In genomic region chr6:52621731-52622480, GRCm38 (mm10) we compare ENCODE assay signal across 13 mouse cellular contexts. TPM values are rescaled to one million over a fixed set of nuclear protein-coding genes. Genes with fewer than 3 reads are reported as not detected.
DNase-seq lines count a peak whose midpoint lies in the region; ATAC-seq and TF ChIP-seq lines count a peak whose summit lies in the region.
"Had no signal": no experiment of that assay in that cellular context is flagged by ENCODE, and none has a peak within 500 bp of the region (broad histone marks: within the 10 kb centered on the region; RNA-seq: fewer than 3 reads in every experiment).

No protein-coding gene starts in this region.

- H3K27ac ChIP-seq in kidney, embryonic 15.5 days: 0 out of 2 replicates have a peak overlapping the region, but pooled peaks have one; percentile 15
- peak overlapping the region; percentile 40; the same call in 1 of the 2 replicates for H3K27ac ChIP-seq in stomach, postnatal 0 days (replicated peaks)
- H3K27ac ChIP-seq: hindbrain, postnatal 0 days; limb, embryonic 12.5 days had no signal

- DNase-seq in kidney, adult 11 months: no peak
- DNase-seq in kidney, postnatal 4 days: peak; percentile 16 to 31
- DNase-seq in stomach, postnatal 0 days (ENCODE audit: low spot score): no peak
- DNase-seq in thymus, postnatal 0 days (ENCODE audit: low spot score): no peak
- no peak for DNase-seq in spleen, adult 12 weeks (ENCODE audit: low spot score)
- DNase-seq in left cerebral cortex, postnatal 10 days (ENCODE audit: extremely low spot score in 1 of 2, low spot score in 2 of 2): no peak
- DNase-seq: thymus, postnatal 36 days had no signal

- no peak overlapping the region for H3K9ac ChIP-seq in kidney, embryonic 15.5 days
- no peak overlapping the region for H3K9ac ChIP-seq in stomach, postnatal 0 days (ENCODE audit: low read length)
- H3K9ac ChIP-seq: limb, embryonic 12.5 days had no signal

- H3K27me3 ChIP-seq in kidney, embryonic 15.5 days: no peaks in the 10 kb centered on the region
- H3K27me3 ChIP-seq in stomach, postnatal 0 days (ENCODE audit: control insufficient read depth, insufficient read depth, low read length): no peaks in the 10 kb centered on the region
- H3K27me3 ChIP-seq: limb, embryonic 12.5 days had no signal

- no peak for ATAC-seq in kidney, embryonic 15.5 days (replicated peaks; ENCODE audit: low FRiP score)
- peak; percentile 61 for ATAC-seq in granulocyte monocyte progenitor cell, adult 5-6 weeks (replicated peaks; ENCODE audit: poor library complexity, severe bottlenecking)
- no peak for ATAC-seq in stomach, postnatal 0 days (ENCODE audit: low FRiP score, low TSS enrichment)
- ATAC-seq: hindbrain, postnatal 0 days; midbrain, embryonic 16.5 days had no signal

- WGBS in kidney, embryonic 15.5 days: 68% methylated on average over 11 of the region's 11 CpGs
- 45% methylated on average over 11 of the region's 11 CpGs for WGBS in stomach, postnatal 0 days

- intact Hi-C loops in left cerebral cortex, postnatal 10 days (cut with DNase I): no loop called here

- TF ChIP-seq CTCF in stomach, postnatal 0 days (IDR thresholded peaks at IDR 0.05; ENCODE audit: low read depth): no peak

- H3K4me2 ChIP-seq in kidney, embryonic 15.5 days: no peak overlapping the region
- H3K4me2 ChIP-seq in stomach, postnatal 0 days (replicated peaks; ENCODE audit: low read depth): no peak overlapping the region
- H3K4me2 ChIP-seq: limb, embryonic 12.5 days had no signal

- no peak for TF ChIP-seq EP300 in stomach, postnatal 0 days (optimal IDR thresholded peaks at IDR 0.05)

- H3K36me3 ChIP-seq in kidney, embryonic 15.5 days: peaks cover 57% of the 10 kb centered on the region
- H3K36me3 ChIP-seq in stomach, postnatal 0 days (ENCODE audit: control insufficient read depth, insufficient read depth, low read length): 0 out of 2 replicates have a peak, but pooled peaks cover 3% of the 10 kb centered on the region

- peaks cover 7% of the 10 kb centered on the region; the same call in 1 of the 2 replicates for H3K4me1 ChIP-seq in kidney, embryonic 15.5 days
- H3K4me1 ChIP-seq in stomach, postnatal 0 days (replicated peaks; ENCODE audit: control insufficient read depth, insufficient read depth): no peaks in the 10 kb centered on the region

- no peak overlapping the region for H3K4me3 ChIP-seq in kidney, embryonic 15.5 days (replicated peaks)
- H3K4me3 ChIP-seq in stomach, postnatal 0 days (ENCODE audit: low read depth, low read length): no peak overlapping the region
- H3K4me3 ChIP-seq: limb, embryonic 12.5 days had no signal

- H3K9me3 ChIP-seq in kidney, embryonic 15.5 days (replicated peaks): no peaks in the 10 kb centered on the region
- no peaks in the 10 kb centered on the region for H3K9me3 ChIP-seq in stomach, postnatal 0 days (ENCODE audit: control insufficient read depth, low read length)
- H3K9me3 ChIP-seq: G1E; limb, embryonic 12.5 days had no signal

RNA-seq across cellular contexts. Expression of gene Hibadh, which starts 18.3 kb away (rescaled TPM):
- 132 and 133 TPM in 2 replicates for polyA plus RNA-seq in kidney, embryonic 15.5 days (2015; fragmentation: Nextera tagmentation; extraction: Ambion mirVana)
- 70.8 and 77.4 TPM in 2 replicates for total RNA-seq in granulocyte monocyte progenitor cell, adult 5-6 weeks (2014; fragmentation: Nextera tagmentation)
- 54.5 and 56.2 TPM in 2 replicates for total RNA-seq in granulocyte monocyte progenitor cell, adult 5-6 weeks (2017)
- polyA plus RNA-seq in stomach, postnatal 0 days (2015; fragmentation: Nextera tagmentation; extraction: Ambion mirVana): 102 and 107 TPM in 2 replicates
- polyA plus RNA-seq in thymus, postnatal 0 days (2015; fragmentation: Nextera tagmentation; extraction: Ambion mirVana): 194 and 211 TPM in 2 replicates
- total RNA-seq in left cerebral cortex, postnatal 10 days (2021): 10 to 100 TPM; 34.8 to 38.6 TPM

Comparison
In these comparisons a context has a peak if more than half of its experiments do, and no peak if none do; other contexts are left out.
1. DNase-seq: peak in kidney, postnatal 4 days (2 of 2); none in kidney, adult 11 months (single experiment), stomach, postnatal 0 days (single experiment), thymus, postnatal 0 days (single experiment), spleen, adult 12 weeks (single experiment) and left cerebral cortex, postnatal 10 days (0 of 2).